Mouse (Mus musculus): ENCODE results near the gene Adgre5. TPM values are rescaled to one million over a fixed set of nuclear protein-coding genes. Genes with fewer than 3 reads are reported as not detected.

Gene Adgre5
- polyA plus RNA-seq, 1 experiment from 2014 or later, result 18.3 TPM

GRCm38 (mm10) chr8:83693609-83694236, 47.4 kb downstream of the Adgre5 start:
- 25% methylated on average over 10 of the region's 10 CpGs for WGBS (ENCODE audit: insufficient replicate concordance)
- peaks cover 29% of the 10 kb centered on the region for H3K4me1 ChIP-seq (ENCODE audit: control insufficient read depth, low read depth, low read length)
- peak overlapping the region; percentile 14; the same call in 1 of the 2 replicates for H3K4me3 ChIP-seq (ENCODE audit: low read depth, low read length)
- peak overlapping the region; percentile 30; the same call in 1 of the 2 replicates for H3K27ac ChIP-seq (ENCODE audit: low read length)
- peak overlapping the region; percentile 30 for H3K4me2 ChIP-seq (ENCODE audit: low read depth, low read length)
- H3K9me3 ChIP-seq (replicated peaks; ENCODE audit: control insufficient read depth, low read length), result no peaks in the 10 kb centered on the region
- no peaks in the 10 kb centered on the region for H3K27me3 ChIP-seq (ENCODE audit: control insufficient read depth, insufficient read depth, low read depth, low read length)
- peaks cover 15% of the 10 kb centered on the region for H3K36me3 ChIP-seq (ENCODE audit: control insufficient read depth, insufficient read depth)
- no peak overlapping the region; the same call in 1 of the 2 replicates for H3K9ac ChIP-seq (ENCODE audit: low read depth, low read length)
- no peak for ATAC-seq (ENCODE audit: low read depth)

DNA sequence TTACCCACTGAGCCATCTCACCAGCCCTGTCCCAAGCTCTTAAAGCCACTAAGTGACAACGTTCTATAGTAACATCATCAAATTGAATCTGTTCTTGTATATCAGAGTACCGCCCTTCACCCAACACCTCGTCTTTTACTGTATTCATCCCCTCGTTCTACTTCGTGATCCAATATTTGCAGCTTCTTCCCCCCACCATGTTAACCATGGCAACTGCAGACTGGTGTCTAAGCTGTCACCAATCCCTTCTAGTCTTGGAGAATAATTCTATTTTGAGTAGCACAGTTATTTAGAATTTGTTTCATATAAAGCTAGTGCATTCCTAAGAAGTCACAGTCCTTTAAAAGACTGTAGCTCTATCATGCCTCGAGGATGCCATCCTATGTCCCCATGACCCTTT, 51.9 kb downstream of the Adgre5 start:
- Histone ChIP-seq H3K4me1 (ENCODE audit: control insufficient read depth, low read depth, low read length) (peaks cover 6% of the 10 kb centered on the region), H3K4me3 (ENCODE audit: low read depth, low read length) (no peak overlapping the region), H3K9me3 (replicated peaks; ENCODE audit: control insufficient read depth, low read length) (no peaks in the 10 kb centered on the region), H3K27me3 (ENCODE audit: control insufficient read depth, insufficient read depth, low read depth, low read length) (no peaks in the 10 kb centered on the region), H3K36me3 (ENCODE audit: control insufficient read depth, insufficient read depth) (peaks cover 15% of the 10 kb centered on the region), H3K27ac (ENCODE audit: low read length) (no peak overlapping the region), H3K4me2 (ENCODE audit: low read depth, low read length) (peak overlapping the region; percentile 40; the same call in 1 of the 2 replicates), H3K9ac (ENCODE audit: low read depth, low read length) (no peak overlapping the region)
- no peak for ATAC-seq (ENCODE audit: low read depth)
- WGBS (ENCODE audit: insufficient replicate concordance), result 81% methylated on average over 6 of the region's 6 CpGs

DNA sequence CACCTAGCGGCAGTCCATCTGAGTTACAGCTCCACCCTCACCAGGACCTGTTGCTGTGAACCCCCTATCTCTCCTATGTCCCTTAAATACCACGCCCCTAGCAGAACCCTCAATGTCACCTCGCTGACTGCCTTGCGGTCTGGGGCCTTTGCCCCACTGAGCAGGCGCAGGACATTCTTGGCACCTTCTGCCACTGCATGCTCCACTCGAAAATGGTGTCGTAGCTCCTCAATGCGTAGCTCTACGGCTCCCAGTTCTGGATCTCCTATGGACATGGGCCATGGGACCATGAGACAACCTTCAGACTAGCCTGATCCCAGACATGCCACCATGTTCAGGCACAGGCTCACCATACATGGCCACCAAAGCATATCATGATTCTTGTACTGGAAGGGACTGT, 56.6 kb downstream of the Adgre5 start:
- Histone ChIP-seq H3K9me3 (replicated peaks; ENCODE audit: control insufficient read depth, low read length) (no peaks in the 10 kb centered on the region), H3K27me3 (ENCODE audit: control insufficient read depth, insufficient read depth, low read depth, low read length) (no peaks in the 10 kb centered on the region), H3K4me3 (ENCODE audit: low read depth, low read length) (no peak overlapping the region), H3K4me2 (ENCODE audit: low read depth, low read length) (no peak overlapping the region), H3K4me1 (ENCODE audit: control insufficient read depth, low read depth, low read length) (no peaks in the 10 kb centered on the region; the same call in none of the 2 replicates), H3K27ac (ENCODE audit: low read length) (no peak overlapping the region), H3K9ac (ENCODE audit: low read depth, low read length) (no peak overlapping the region), H3K36me3 (ENCODE audit: control insufficient read depth, insufficient read depth) (peaks cover 11% of the 10 kb centered on the region)
- ATAC-seq (ENCODE audit: low read depth), result no peak
- 78% methylated on average over 9 of the region's 9 CpGs for WGBS (ENCODE audit: insufficient replicate concordance)

- H3K4me2 ChIP-seq (ENCODE audit: low read depth, low read length), result no peak overlapping the region
- H3K36me3 ChIP-seq (ENCODE audit: control insufficient read depth, insufficient read depth), result peaks cover 27% of the 10 kb centered on the region
- no peak overlapping the region for H3K27ac ChIP-seq (ENCODE audit: low read length)
- H3K4me3 ChIP-seq (ENCODE audit: low read depth, low read length), result no peak overlapping the region
- H3K4me1 ChIP-seq (ENCODE audit: control insufficient read depth, low read depth, low read length), result no peaks in the 10 kb centered on the region; the same call in none of the 2 replicates
- H3K9ac ChIP-seq (ENCODE audit: low read depth, low read length), result no peak overlapping the region
- no peaks in the 10 kb centered on the region for H3K27me3 ChIP-seq (ENCODE audit: control insufficient read depth, insufficient read depth, low read depth, low read length)
- no peaks in the 10 kb centered on the region for H3K9me3 ChIP-seq (replicated peaks; ENCODE audit: control insufficient read depth, low read length)
- 58% methylated on average over 6 of the region's 6 CpGs for WGBS (ENCODE audit: insufficient replicate concordance)
- ATAC-seq (ENCODE audit: low read depth), result peak; percentile 47
Observed at GRCm38 (mm10) chr8:83681099-83681498, 60.0 kb downstream of the Adgre5 start.

DNA sequence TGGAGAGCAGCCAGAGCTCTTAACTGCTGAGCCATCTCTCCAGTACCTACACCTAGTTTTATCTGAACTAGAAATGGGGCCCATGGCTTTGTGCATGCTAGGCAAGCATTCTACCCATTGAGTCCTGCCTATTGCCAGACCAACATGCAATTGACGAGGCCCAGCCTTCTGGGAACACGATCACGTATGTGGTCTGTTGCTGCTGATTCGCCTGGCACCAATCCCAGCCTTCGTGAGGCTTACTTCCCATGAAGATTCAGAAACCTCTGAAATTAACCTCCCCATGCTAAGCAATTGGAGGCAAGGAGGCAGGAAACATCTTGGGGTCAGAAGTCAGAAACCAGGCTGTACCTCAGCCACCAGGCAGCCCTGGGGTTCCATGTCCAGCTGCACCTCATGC, 60.5 kb downstream of the Adgre5 start:
- WGBS (ENCODE audit: insufficient replicate concordance), result 74% methylated on average over 5 of the region's 5 CpGs
- Histone ChIP-seq H3K9ac (ENCODE audit: low read depth, low read length) (no peak overlapping the region), H3K36me3 (ENCODE audit: control insufficient read depth, insufficient read depth) (peaks cover 27% of the 10 kb centered on the region)

DNA sequence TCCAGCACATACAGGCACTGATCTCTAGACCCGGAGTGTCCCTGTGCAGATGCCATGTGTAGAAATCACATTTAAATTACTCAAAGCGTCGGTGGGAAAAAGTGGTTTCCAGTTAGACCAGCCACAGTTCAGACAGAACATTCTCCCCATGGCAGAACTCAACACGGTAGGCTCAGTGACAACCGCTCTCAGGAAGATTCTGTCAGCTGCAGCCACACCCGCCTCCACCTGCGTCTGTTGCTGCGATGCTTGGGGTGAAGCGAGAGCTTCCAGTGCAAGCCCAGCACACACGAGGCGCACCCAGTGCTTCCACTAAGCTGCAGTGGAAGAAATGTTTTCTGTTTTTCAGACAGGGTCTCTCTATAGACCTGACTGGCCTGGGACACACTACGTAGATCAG, 61.3 kb downstream of the Adgre5 start:
- Histone ChIP-seq H3K9ac (ENCODE audit: low read depth, low read length) (no peak overlapping the region), H3K36me3 (ENCODE audit: control insufficient read depth, insufficient read depth) (peaks cover 27% of the 10 kb centered on the region), H3K4me2 (ENCODE audit: low read depth, low read length) (no peak overlapping the region), H3K9me3 (replicated peaks; ENCODE audit: control insufficient read depth, low read length) (no peaks in the 10 kb centered on the region), H3K27me3 (ENCODE audit: control insufficient read depth, insufficient read depth, low read depth, low read length) (no peaks in the 10 kb centered on the region), H3K27ac (ENCODE audit: low read length) (no peak overlapping the region), H3K4me1 (ENCODE audit: control insufficient read depth, low read depth, low read length) (no peaks in the 10 kb centered on the region; the same call in none of the 2 replicates), H3K4me3 (ENCODE audit: low read depth, low read length) (no peak overlapping the region)
- 81% methylated on average over 12 of the region's 12 CpGs for WGBS (ENCODE audit: insufficient replicate concordance)
- ATAC-seq (ENCODE audit: low read depth), result no peak

More for the DNA sequence above, 60.5 kb downstream of the Adgre5 start:
- no peaks in the 10 kb centered on the region for H3K27me3 ChIP-seq (ENCODE audit: control insufficient read depth, insufficient read depth, low read depth, low read length)
- no peaks in the 10 kb centered on the region; the same call in none of the 2 replicates for H3K4me1 ChIP-seq (ENCODE audit: control insufficient read depth, low read depth, low read length)
- ATAC-seq (ENCODE audit: low read depth), result no peak
- no peak overlapping the region for H3K4me3 ChIP-seq (ENCODE audit: low read depth, low read length)
- H3K27ac ChIP-seq (ENCODE audit: low read length), result no peak overlapping the region
- no peak overlapping the region for H3K4me2 ChIP-seq (ENCODE audit: low read depth, low read length)
- H3K9me3 ChIP-seq (replicated peaks; ENCODE audit: control insufficient read depth, low read length), result no peaks in the 10 kb centered on the region

GRCm38 (mm10) chr8:83674497-83674896, 66.6 kb downstream of the Adgre5 start:
- Histone ChIP-seq H3K36me3 (ENCODE audit: control insufficient read depth, insufficient read depth) (peaks cover 33% of the 10 kb centered on the region), H3K4me1 (ENCODE audit: control insufficient read depth, low read depth, low read length) (no peaks in the 10 kb centered on the region), H3K4me3 (ENCODE audit: low read depth, low read length) (no peak overlapping the region), H3K4me2 (ENCODE audit: low read depth, low read length) (no peak overlapping the region), H3K27me3 (ENCODE audit: control insufficient read depth, insufficient read depth, low read depth, low read length) (no peaks in the 10 kb centered on the region), H3K9me3 (replicated peaks; ENCODE audit: control insufficient read depth, low read length) (no peaks in the 10 kb centered on the region), H3K27ac (ENCODE audit: low read length) (no peak overlapping the region), H3K9ac (ENCODE audit: low read depth, low read length) (no peak overlapping the region)
- no peak for ATAC-seq (ENCODE audit: low read depth)
- WGBS (ENCODE audit: insufficient replicate concordance), result 74% methylated on average over 5 of the region's 5 CpGs

Small RNAs within 50 kb of the gene (microRNA-seq; reads per million reads assigned to microRNA genes)
- gene Mir1668, result 0.98 reads per million

Other genes with a start within 250 kb of the Adgre5 start
- gene Olfr370, start 205.5 kb downstream of the Adgre5 start, polyA plus RNA-seq (2015; fragmentation: Nextera tagmentation; extraction: Ambion mirVana), result not detected in 2 replicates
- 214 and 230 TPM in 2 replicates for gene Ndufb7, start 174.7 kb downstream of the Adgre5 start, polyA plus RNA-seq (2015; fragmentation: Nextera tagmentation; extraction: Ambion mirVana)
- 323 and 347 TPM in 2 replicates for gene Tecr, start 133.4 kb downstream of the Adgre5 start, polyA plus RNA-seq (2015; fragmentation: Nextera tagmentation; extraction: Ambion mirVana)
- gene Dnajb1, start 133.1 kb downstream of the Adgre5 start, polyA plus RNA-seq (2015; fragmentation: Nextera tagmentation; extraction: Ambion mirVana), result 50.1 and 51.7 TPM in 2 replicates
- 47.0 and 48.6 TPM in 2 replicates for gene Gipc1, start 88.6 kb downstream of the Adgre5 start, polyA plus RNA-seq (2015; fragmentation: Nextera tagmentation; extraction: Ambion mirVana)
- 0.12 and 0.53 TPM in 2 replicates for gene Ptger1, start 74.6 kb downstream of the Adgre5 start, polyA plus RNA-seq (2015; fragmentation: Nextera tagmentation; extraction: Ambion mirVana)
- 9.6 and 9.8 TPM in 2 replicates for gene Pkn1, start 42.1 kb downstream of the Adgre5 start, polyA plus RNA-seq (2015; fragmentation: Nextera tagmentation; extraction: Ambion mirVana)
- gene Ddx39, start 26.1 kb downstream of the Adgre5 start, polyA plus RNA-seq (2015; fragmentation: Nextera tagmentation; extraction: Ambion mirVana), result 149 and 167 TPM in 2 replicates
- 0.86 and 1.2 TPM in 2 replicates for gene Adgrl1, start 158.8 kb upstream of the Adgre5 start, polyA plus RNA-seq (2015; fragmentation: Nextera tagmentation; extraction: Ambion mirVana)
- gene Gm10644, start 213.9 kb upstream of the Adgre5 start, polyA plus RNA-seq (2015; fragmentation: Nextera tagmentation; extraction: Ambion mirVana), result 0.41 and 0.43 TPM in 2 replicates
- gene Asf1b, start 214.2 kb upstream of the Adgre5 start, polyA plus RNA-seq (2015; fragmentation: Nextera tagmentation; extraction: Ambion mirVana), result 108 and 110 TPM in 2 replicates
- gene Prkaca, start 231.7 kb upstream of the Adgre5 start, polyA plus RNA-seq (2015; fragmentation: Nextera tagmentation; extraction: Ambion mirVana), result 29.8 and 39.9 TPM in 2 replicates

Measured in liver, embryonic 16.5 days (tissue).